Mouse (Mus musculus): ENCODE results near the gene Rhbdl3. TPM values are rescaled to one million over a fixed set of nuclear protein-coding genes. Genes with fewer than 3 reads are reported as not detected.
A peak's percentile ranks its signal among the peaks of the same experiment; 100 is the strongest.

The Rhbdl3 gene
- polyA plus RNA-seq, 1 experiment from 2014 or later: 10.9 TPM

DNA sequence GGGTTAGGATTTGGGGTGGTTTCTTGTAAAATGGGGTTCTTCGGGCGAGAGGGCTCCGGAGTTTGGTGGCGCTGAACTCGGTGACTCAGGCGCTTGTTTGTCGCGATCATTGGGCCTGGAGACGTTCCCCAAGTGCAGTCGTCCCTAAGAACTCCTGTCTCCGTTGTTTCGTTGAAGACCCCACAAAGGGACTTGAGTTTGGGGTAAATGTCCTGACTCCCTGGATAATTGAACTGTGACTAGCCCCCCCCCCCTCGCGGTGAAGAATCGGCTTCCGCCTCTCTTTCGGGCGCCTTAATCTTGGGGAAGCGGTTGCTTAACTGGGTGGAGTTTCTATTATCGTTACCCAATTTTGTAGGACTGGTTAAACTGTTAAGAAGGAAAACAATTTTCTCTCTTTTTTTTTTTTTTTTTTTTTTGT, 82.9 kb downstream of the Rhbdl3 start:
- Histone ChIP-seq H3K9me3 (replicated peaks; ENCODE audit: control insufficient read depth, low read length) (no peaks in the 10 kb centered on the region), H3K27me3 (replicated peaks; ENCODE audit: control insufficient read depth, insufficient read depth, low read length) (no peaks in the 10 kb centered on the region), H3K36me3 (ENCODE audit: control insufficient read depth, insufficient read depth, low read length) (peaks cover 24% of the 10 kb centered on the region), H3K4me3 (ENCODE audit: low read depth, low read length) (peak overlapping the region; percentile 77), H3K4me2 (ENCODE audit: low read length) (peak overlapping the region; percentile 85), H3K9ac (ENCODE audit: low read length) (peak overlapping the region; percentile 97), H3K27ac (ENCODE audit: low read depth, low read length) (peak overlapping the region; percentile 81), H3K4me1 (ENCODE audit: control insufficient read depth, insufficient read depth, low read length) (peaks cover 24% of the 10 kb centered on the region)
- DNase-seq (ENCODE audit: low spot score) (peak; percentile 46), ATAC-seq (no peak)
- whole genome bisulfite sequencing: under 1% methylated on average over 20 of the region's 20 CpGs

DNA sequence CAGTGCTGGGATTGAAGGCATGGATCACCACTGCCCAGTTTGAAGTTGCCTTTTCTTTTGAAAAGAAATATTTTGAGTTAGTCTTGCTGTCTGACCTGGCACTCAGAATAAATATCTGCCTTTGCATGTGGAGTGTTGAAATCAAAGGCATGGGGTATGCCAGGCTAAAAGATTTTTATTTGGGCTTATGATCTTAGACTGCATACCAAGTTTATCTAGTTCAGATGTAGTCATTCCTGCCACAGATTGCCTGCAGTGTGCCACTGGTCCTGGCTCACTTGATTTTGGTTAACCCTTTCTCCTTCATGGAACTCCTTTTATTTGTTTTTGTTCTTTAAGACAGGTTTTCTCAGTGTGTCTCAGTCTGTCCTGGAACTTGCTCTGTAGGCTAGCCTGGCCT, 83.7 kb downstream of the Rhbdl3 start:
- Histone ChIP-seq H3K27ac (ENCODE audit: low read depth, low read length) (no peak overlapping the region), H3K9ac (ENCODE audit: low read length) (peak overlapping the region; percentile 72), H3K9me3 (replicated peaks; ENCODE audit: control insufficient read depth, low read length) (no peaks in the 10 kb centered on the region), H3K36me3 (ENCODE audit: control insufficient read depth, insufficient read depth, low read length) (peaks cover 31% of the 10 kb centered on the region), H3K4me2 (ENCODE audit: low read length) (peak overlapping the region; percentile 85), H3K4me3 (ENCODE audit: low read depth, low read length) (peak overlapping the region; percentile 77), H3K27me3 (replicated peaks; ENCODE audit: control insufficient read depth, insufficient read depth, low read length) (no peaks in the 10 kb centered on the region), H3K4me1 (ENCODE audit: control insufficient read depth, insufficient read depth, low read length) (peaks cover 24% of the 10 kb centered on the region)
- DNase-seq (ENCODE audit: low spot score): no peak
- no peak for ATAC-seq

DNA sequence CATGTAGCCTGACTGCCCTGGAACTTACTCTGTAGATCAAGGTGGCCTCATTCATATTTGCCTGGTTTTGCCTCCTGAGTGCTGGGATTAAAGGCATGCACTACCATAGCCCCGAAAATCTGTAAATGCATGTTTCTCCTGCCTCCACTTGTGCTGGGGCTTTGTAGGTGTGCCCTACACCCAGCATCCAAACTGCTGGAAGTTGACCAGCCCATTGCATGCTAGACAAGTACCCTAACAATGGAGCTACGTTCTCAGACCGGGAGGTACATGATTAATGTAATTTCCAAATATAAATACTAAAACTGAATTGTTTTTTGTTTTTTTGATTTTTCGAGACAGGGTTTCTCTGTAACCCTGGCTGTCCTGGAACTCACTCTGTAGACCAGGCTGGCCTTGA, 84.3 kb downstream of the Rhbdl3 start:
- Histone ChIP-seq H3K4me3 (ENCODE audit: low read depth, low read length) (peak overlapping the region; percentile 77), H3K4me1 (ENCODE audit: control insufficient read depth, insufficient read depth, low read length) (peaks cover 24% of the 10 kb centered on the region), H3K36me3 (ENCODE audit: control insufficient read depth, insufficient read depth, low read length) (peaks cover 36% of the 10 kb centered on the region), H3K9me3 (replicated peaks; ENCODE audit: control insufficient read depth, low read length) (no peaks in the 10 kb centered on the region), H3K27me3 (replicated peaks; ENCODE audit: control insufficient read depth, insufficient read depth, low read length) (no peaks in the 10 kb centered on the region), H3K27ac (ENCODE audit: low read depth, low read length) (no peak overlapping the region), H3K4me2 (ENCODE audit: low read length) (peak overlapping the region; percentile 85), H3K9ac (ENCODE audit: low read length) (peak overlapping the region; percentile 72)
- WGBS: 44% methylated on average over 4 of the region's 4 CpGs
- ATAC-seq: no peak
- DNase-seq (ENCODE audit: low spot score): no peak

DNA sequence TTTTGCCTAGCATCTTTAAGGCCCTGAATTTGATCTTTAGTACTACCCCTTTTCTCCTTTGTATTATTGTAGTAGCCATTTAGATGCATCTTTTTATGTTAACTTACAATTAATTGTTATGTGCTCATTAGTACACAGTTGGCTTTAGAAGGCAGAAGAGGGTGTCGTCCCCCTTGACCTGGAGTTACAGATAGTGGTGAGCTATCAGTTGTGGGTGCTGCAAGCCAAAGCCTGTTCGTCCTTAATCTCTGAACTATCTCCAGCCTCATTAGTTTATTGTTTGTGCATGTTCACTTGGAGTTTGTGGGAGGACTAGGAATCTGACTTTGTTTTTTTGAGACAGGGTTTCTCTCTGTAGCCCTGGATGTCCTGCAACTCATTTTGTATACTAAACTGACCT, 86.1 kb downstream of the Rhbdl3 start:
- WGBS: 66% methylated on average over 2 of the region's 2 CpGs
- Histone ChIP-seq H3K36me3 (ENCODE audit: control insufficient read depth, insufficient read depth, low read length) (peaks cover 47% of the 10 kb centered on the region), H3K9ac (ENCODE audit: low read length) (no peak overlapping the region), H3K4me1 (ENCODE audit: control insufficient read depth, insufficient read depth, low read length) (peaks cover 24% of the 10 kb centered on the region), H3K4me3 (ENCODE audit: low read depth, low read length) (peak overlapping the region; percentile 6; the same call in 1 of the 2 replicates), H3K9me3 (replicated peaks; ENCODE audit: control insufficient read depth, low read length) (no peaks in the 10 kb centered on the region), H3K4me2 (ENCODE audit: low read length) (peak overlapping the region; percentile 85), H3K27me3 (replicated peaks; ENCODE audit: control insufficient read depth, insufficient read depth, low read length) (no peaks in the 10 kb centered on the region), H3K27ac (ENCODE audit: low read depth, low read length) (no peak overlapping the region)
- no peak for ATAC-seq
- DNase-seq (ENCODE audit: low spot score): no peak

DNA sequence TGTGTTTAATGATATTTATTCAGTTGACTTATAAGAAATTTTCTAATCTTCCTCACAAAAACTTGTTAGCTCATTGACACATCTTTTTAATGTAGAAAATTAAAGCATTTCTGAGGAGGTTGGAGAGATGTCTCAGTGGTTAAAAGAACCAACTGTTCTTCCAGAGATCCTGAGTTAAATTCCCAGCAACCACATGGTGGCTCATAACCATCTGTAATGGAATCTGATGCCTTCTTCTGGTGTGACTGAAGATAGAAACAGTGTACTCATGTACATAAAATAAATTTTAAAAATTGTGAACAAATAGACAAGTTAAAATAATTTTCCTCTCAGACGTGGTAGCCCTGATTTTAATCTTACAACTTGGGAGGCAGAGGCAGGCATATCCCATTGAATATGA, 89.2 kb downstream of the Rhbdl3 start:
- peaks cover 68% of the 10 kb centered on the region for H3K36me3 ChIP-seq (ENCODE audit: control insufficient read depth, insufficient read depth, low read length)
- H3K9me3 ChIP-seq (replicated peaks; ENCODE audit: control insufficient read depth, low read length): no peaks in the 10 kb centered on the region
- DNase-seq (ENCODE audit: low spot score): no peak

DNA sequence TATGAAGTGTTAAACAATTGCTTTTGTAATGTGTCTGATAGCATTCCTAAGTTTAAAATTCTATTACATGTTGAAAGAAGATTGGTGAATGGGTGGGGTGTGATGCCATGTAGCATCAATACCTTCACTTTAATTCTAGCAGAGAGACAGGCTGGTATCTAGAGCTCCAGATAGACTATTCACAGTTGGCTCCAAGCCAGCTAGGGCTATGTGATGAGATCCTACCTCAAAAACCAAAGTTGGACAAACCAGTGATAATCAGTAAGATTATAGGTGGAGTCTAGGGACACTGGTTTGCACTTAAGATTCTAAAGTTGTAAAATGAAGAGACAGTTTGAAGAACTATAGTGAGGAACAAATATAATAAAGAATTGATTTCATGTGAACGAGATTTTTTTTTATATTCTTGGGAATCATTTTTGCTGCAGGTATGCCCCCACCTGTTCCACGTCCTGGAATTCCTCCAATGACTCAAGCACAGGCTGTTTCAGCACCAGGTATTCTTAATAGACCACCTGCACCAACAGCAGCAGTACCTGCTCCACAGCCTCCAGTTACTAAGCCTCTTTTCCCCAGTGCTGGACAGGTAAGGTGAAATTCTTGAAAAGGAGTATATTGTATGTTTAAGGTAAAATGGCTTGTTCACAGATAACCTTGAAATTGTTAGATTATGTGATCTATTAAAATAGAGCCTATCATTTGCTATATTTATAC, 90.9 kb downstream of the Rhbdl3 start:
- Histone ChIP-seq H3K27ac (ENCODE audit: low read depth, low read length) (no peak overlapping the region), H3K4me3 (ENCODE audit: low read depth, low read length) (no peak overlapping the region), H3K4me1 (ENCODE audit: control insufficient read depth, insufficient read depth, low read length) (peaks cover 4% of the 10 kb centered on the region), H3K27me3 (replicated peaks; ENCODE audit: control insufficient read depth, insufficient read depth, low read length) (no peaks in the 10 kb centered on the region), H3K9me3 (replicated peaks; ENCODE audit: control insufficient read depth, low read length) (no peaks in the 10 kb centered on the region), H3K36me3 (ENCODE audit: control insufficient read depth, insufficient read depth, low read length) (peaks cover 78% of the 10 kb centered on the region), H3K4me2 (ENCODE audit: low read length) (no peak overlapping the region), H3K9ac (ENCODE audit: low read length) (no peak overlapping the region)
- DNase-seq (ENCODE audit: low spot score) (peak; percentile 19), ATAC-seq (no peak)
- 92% methylated on average over 2 of the region's 2 CpGs for WGBS

More for the DNA sequence above, 89.2 kb downstream of the Rhbdl3 start:
- Histone ChIP-seq H3K27me3 (replicated peaks; ENCODE audit: control insufficient read depth, insufficient read depth, low read length) (no peaks in the 10 kb centered on the region), H3K4me2 (ENCODE audit: low read length) (no peak overlapping the region), H3K27ac (ENCODE audit: low read depth, low read length) (no peak overlapping the region), H3K9ac (ENCODE audit: low read length) (no peak overlapping the region), H3K4me1 (ENCODE audit: control insufficient read depth, insufficient read depth, low read length) (peaks cover 17% of the 10 kb centered on the region), H3K4me3 (ENCODE audit: low read depth, low read length) (no peak overlapping the region)
- ATAC-seq: no peak
- WGBS: 77% methylated on average over 1 of the region's 1 CpGs

DNA sequence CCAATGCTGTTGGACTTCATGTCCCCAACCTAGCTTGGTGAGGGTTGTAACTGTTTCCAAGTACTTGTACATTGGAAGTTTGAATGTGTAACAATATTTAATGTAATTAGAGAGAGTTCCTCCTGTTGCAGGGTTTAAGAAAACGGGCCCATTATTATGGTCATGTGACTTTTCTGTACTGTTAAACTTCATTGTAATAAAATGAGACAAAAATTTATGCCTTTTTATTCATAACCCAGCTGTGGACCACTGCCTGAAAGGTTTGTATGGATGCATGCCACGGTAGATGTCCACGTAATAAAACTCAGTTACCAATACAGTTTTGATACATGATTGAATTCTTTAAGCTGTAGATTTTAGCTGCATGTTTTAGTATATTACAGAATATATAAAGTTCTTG, 95.2 kb downstream of the Rhbdl3 start:
- 89% methylated on average over 3 of the region's 3 CpGs for WGBS
- no peak for DNase-seq (ENCODE audit: low spot score)

DNA sequence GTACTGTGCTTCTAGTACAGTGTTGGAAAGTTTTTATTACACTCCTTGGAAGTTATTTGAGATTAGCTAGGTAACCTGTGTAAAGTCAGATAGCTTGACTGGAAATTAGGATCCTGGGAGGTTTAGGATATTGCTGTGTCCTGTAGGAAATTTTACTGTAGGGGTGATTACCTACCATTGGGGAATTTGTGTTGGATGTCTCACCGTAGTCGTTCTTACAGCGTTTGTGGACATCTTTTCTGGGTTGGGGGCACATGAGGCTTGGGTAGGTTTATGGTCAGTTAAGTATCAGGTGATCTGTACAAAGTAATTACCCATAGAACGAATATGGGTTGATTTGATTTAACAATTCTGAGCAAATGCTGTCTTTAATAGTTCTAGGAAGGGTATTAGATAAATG, 95.9 kb downstream of the Rhbdl3 start:
- peaks cover 76% of the 10 kb centered on the region for H3K36me3 ChIP-seq (ENCODE audit: control insufficient read depth, insufficient read depth, low read length)
- no peak overlapping the region for H3K27ac ChIP-seq (ENCODE audit: low read depth, low read length)
- no peak for DNase-seq (ENCODE audit: low spot score)

More for the DNA sequence above, 95.2 kb downstream of the Rhbdl3 start:
- no peaks in the 10 kb centered on the region for H3K9me3 ChIP-seq (replicated peaks; ENCODE audit: control insufficient read depth, low read length)
- ATAC-seq: no peak
- no peak overlapping the region for H3K27ac ChIP-seq (ENCODE audit: low read depth, low read length)
- H3K36me3 ChIP-seq (ENCODE audit: control insufficient read depth, insufficient read depth, low read length): peaks cover 78% of the 10 kb centered on the region
- H3K4me2 ChIP-seq (ENCODE audit: low read length): no peak overlapping the region
- no peak overlapping the region for H3K9ac ChIP-seq (ENCODE audit: low read length)
- no peaks in the 10 kb centered on the region for H3K27me3 ChIP-seq (replicated peaks; ENCODE audit: control insufficient read depth, insufficient read depth, low read length)
- H3K4me3 ChIP-seq (ENCODE audit: low read depth, low read length): no peak overlapping the region
- no peaks in the 10 kb centered on the region for H3K4me1 ChIP-seq (ENCODE audit: control insufficient read depth, insufficient read depth, low read length)

More for the DNA sequence above, 95.9 kb downstream of the Rhbdl3 start:
- Histone ChIP-seq H3K9ac (ENCODE audit: low read length) (no peak overlapping the region), H3K9me3 (replicated peaks; ENCODE audit: control insufficient read depth, low read length) (no peaks in the 10 kb centered on the region), H3K4me1 (ENCODE audit: control insufficient read depth, insufficient read depth, low read length) (no peaks in the 10 kb centered on the region), H3K4me3 (ENCODE audit: low read depth, low read length) (no peak overlapping the region), H3K27me3 (replicated peaks; ENCODE audit: control insufficient read depth, insufficient read depth, low read length) (no peaks in the 10 kb centered on the region), H3K4me2 (ENCODE audit: low read length) (no peak overlapping the region)
- ATAC-seq: no peak
- 89% methylated on average over 4 of the region's 4 CpGs for WGBS
